Mouse (Mus musculus): ENCODE measurements around the gene Lrguk.

- no peak for TF ChIP-seq CTCF (IDR thresholded peaks at IDR 0.05; ENCODE audit: borderline replicate concordance, control insufficient read depth, extremely low read depth, insufficient read depth, low read length, poor library complexity)
- no peak for TF ChIP-seq POLR2A (IDR thresholded peaks at IDR 0.05; ENCODE audit: control insufficient read depth, extremely low read depth, insufficient read depth, low read length, poor library complexity)
Measured at GRCm38 (mm10) chr6:33987132-33987531, 42.1 kb upstream of the Lrguk start.
